Mouse (Mus musculus): ENCODE measurements around the gene Fhl4. TPM values are rescaled to one million over a fixed set of nuclear protein-coding genes. Genes with fewer than 3 reads are reported as not detected.

Gene Fhl4
- polyA plus RNA-seq (2015; fragmentation: Nextera tagmentation; extraction: Ambion mirVana), result 2.4 and 2.6 TPM in 2 replicates

- no peaks in the 10 kb centered on the region for H3K9me3 ChIP-seq
- no peaks in the 10 kb centered on the region for H3K27me3 ChIP-seq (replicated peaks)
- peaks cover 21% of the 10 kb centered on the region for H3K4me1 ChIP-seq
- no peaks in the 10 kb centered on the region for H3K36me3 ChIP-seq (replicated peaks)
- H3K9ac ChIP-seq, result peak within 1 kb of the TSS; percentile 85
- under 1% methylated on average over 71 of the region's 96 CpGs for WGBS
- H3K4me3 ChIP-seq, result peak within 1 kb of the TSS; percentile 69
- H3K27ac ChIP-seq, result peak within 1 kb of the TSS; percentile 82
- peak within 1 kb of the TSS; percentile 96 for H3K4me2 ChIP-seq
- peak; percentile 96 for ATAC-seq (replicated peaks)
These were observed at the start of gene Fhl4, which contains the start of gene Tmem263 for GRCm38 (mm10) chr10:85102247-85103084. Gene Fhl4, minus strand, starts transcription at chr10:85102495. Gene Tmem263, plus strand, starts transcription at chr10:85102627.

GRCm38 (mm10) chr10:85149226-85149625 lies 46.9 kb upstream of the Fhl4 start:
- Histone ChIP-seq H3K27me3 (replicated peaks) (no peaks in the 10 kb centered on the region), H3K4me3 (no peak overlapping the region), H3K9me3 (no peaks in the 10 kb centered on the region), H3K9ac (no peak overlapping the region), H3K36me3 (replicated peaks) (peaks cover 5% of the 10 kb centered on the region; the same call in 1 of the 2 replicates), H3K4me2 (no peak overlapping the region), H3K27ac (no peak overlapping the region), H3K4me1 (no peaks in the 10 kb centered on the region)
- no peak for ATAC-seq (replicated peaks)
- WGBS, result 89% methylated on average over 5 of the region's 5 CpGs

- H3K27me3 ChIP-seq (replicated peaks), result no peaks in the 10 kb centered on the region
- WGBS, result 89% methylated on average over 14 of the region's 14 CpGs
- ATAC-seq (replicated peaks), result no peak
- no peak overlapping the region for H3K9ac ChIP-seq
- H3K27ac ChIP-seq, result no peak overlapping the region
- H3K4me3 ChIP-seq, result no peak overlapping the region
- no peaks in the 10 kb centered on the region for H3K9me3 ChIP-seq
- H3K36me3 ChIP-seq (replicated peaks), result peaks cover 9% of the 10 kb centered on the region; the same call in 1 of the 2 replicates
- H3K4me1 ChIP-seq, result no peaks in the 10 kb centered on the region
- no peak overlapping the region for H3K4me2 ChIP-seq
These were observed 44.0 kb upstream of the Fhl4 start for GRCm38 (mm10) chr10:85146282-85146681.

- Histone ChIP-seq H3K4me3 (no peak overlapping the region), H3K27ac (no peak overlapping the region), H3K9me3 (no peaks in the 10 kb centered on the region), H3K4me1 (no peaks in the 10 kb centered on the region), H3K4me2 (no peak overlapping the region), H3K36me3 (replicated peaks) (peaks cover 4% of the 10 kb centered on the region; the same call in 1 of the 2 replicates), H3K9ac (no peak overlapping the region), H3K27me3 (replicated peaks) (no peaks in the 10 kb centered on the region)
- no peak for ATAC-seq (replicated peaks)
- WGBS, result 88% methylated on average over 9 of the region's 9 CpGs
These were observed 39.2 kb upstream of the Fhl4 start for GRCm38 (mm10) chr10:85141465-85141864.

GRCm38 (mm10) chr10:85136573-85136972 lies 34.3 kb upstream of the Fhl4 start:
- no peak for ATAC-seq (replicated peaks)
- no peak overlapping the region for H3K27ac ChIP-seq
- no peaks in the 10 kb centered on the region for H3K4me1 ChIP-seq
- H3K4me2 ChIP-seq, result no peak overlapping the region
- H3K27me3 ChIP-seq (replicated peaks), result no peaks in the 10 kb centered on the region
- H3K36me3 ChIP-seq (replicated peaks), result no peaks in the 10 kb centered on the region; the same call in 1 of the 2 replicates
- no peak overlapping the region for H3K4me3 ChIP-seq
- WGBS, result 92% methylated on average over 6 of the region's 6 CpGs
- no peaks in the 10 kb centered on the region for H3K9me3 ChIP-seq
- no peak overlapping the region for H3K9ac ChIP-seq

- peak; percentile 24 for ATAC-seq (replicated peaks)
- no peaks in the 10 kb centered on the region for H3K27me3 ChIP-seq (replicated peaks)
- H3K4me2 ChIP-seq, result peak overlapping the region; percentile 55
- peaks cover 3% of the 10 kb centered on the region; the same call in 1 of the 2 replicates for H3K36me3 ChIP-seq (replicated peaks)
- no peaks in the 10 kb centered on the region for H3K9me3 ChIP-seq
- WGBS, result 25% methylated on average over 7 of the region's 7 CpGs
- H3K4me1 ChIP-seq, result peaks cover 21% of the 10 kb centered on the region
- H3K27ac ChIP-seq, result peak overlapping the region; percentile 52
- H3K9ac ChIP-seq, result 0 out of 2 replicates have a peak overlapping the region, but pooled peaks have one; percentile 16
- peak overlapping the region; percentile 64 for H3K4me3 ChIP-seq
These were observed 26.2 kb upstream of the Fhl4 start for GRCm38 (mm10) chr10:85128453-85128852.

- H3K4me2 ChIP-seq, result peak within 1 kb of the TSS; percentile 55
- peaks cover 21% of the 10 kb centered on the region for H3K4me1 ChIP-seq
- H3K9me3 ChIP-seq, result no peaks in the 10 kb centered on the region
- H3K9ac ChIP-seq, result peak within 1 kb of the TSS; percentile 73
- peak; percentile 100 for ATAC-seq (replicated peaks)
- H3K27ac ChIP-seq, result peak within 1 kb of the TSS; percentile 69
- WGBS, result 6% methylated on average over 20 of the region's 20 CpGs
- H3K4me3 ChIP-seq, result peak within 1 kb of the TSS; percentile 64
- H3K36me3 ChIP-seq (replicated peaks), result peaks cover 3% of the 10 kb centered on the region; the same call in 1 of the 2 replicates
- H3K27me3 ChIP-seq (replicated peaks), result no peaks in the 10 kb centered on the region
These were observed 25.3 kb upstream of the Fhl4 start, which contains the start of gene Mterf2 for GRCm38 (mm10) chr10:85127395-85128287. Gene Mterf2, minus strand, starts transcription at chr10:85128027.

- H3K27me3 ChIP-seq (replicated peaks), result no peaks in the 10 kb centered on the region
- no peaks in the 10 kb centered on the region for H3K9me3 ChIP-seq
- no peak for ATAC-seq (replicated peaks)
- H3K4me3 ChIP-seq, result no peak overlapping the region
- no peak overlapping the region for H3K9ac ChIP-seq
- 88% methylated on average over 13 of the region's 13 CpGs for WGBS
- peaks cover 8% of the 10 kb centered on the region; the same call in 1 of the 2 replicates for H3K36me3 ChIP-seq (replicated peaks)
- H3K27ac ChIP-seq, result no peak overlapping the region
- peaks cover 21% of the 10 kb centered on the region for H3K4me1 ChIP-seq
- H3K4me2 ChIP-seq, result no peak overlapping the region
These were observed 22.9 kb upstream of the Fhl4 start for GRCm38 (mm10) chr10:85125184-85125583.

- H3K4me2 ChIP-seq, result no peak overlapping the region
- H3K4me3 ChIP-seq, result no peak overlapping the region
- H3K9ac ChIP-seq, result no peak overlapping the region
- whole genome bisulfite sequencing, result 90% methylated on average over 4 of the region's 4 CpGs
- 0 out of 2 replicates have a peak, but pooled peaks cover 7% of the 10 kb centered on the region for H3K36me3 ChIP-seq (replicated peaks)
- H3K27me3 ChIP-seq (replicated peaks), result no peaks in the 10 kb centered on the region
- H3K9me3 ChIP-seq, result no peaks in the 10 kb centered on the region
- H3K4me1 ChIP-seq, result no peaks in the 10 kb centered on the region
- H3K27ac ChIP-seq, result no peak overlapping the region
- no peak for ATAC-seq (replicated peaks)
These were observed 12.1 kb upstream of the Fhl4 start for GRCm38 (mm10) chr10:85114409-85114808.

GRCm38 (mm10) chr10:85103085-85103885 lies 990 bp upstream of the Fhl4 start:
- Histone ChIP-seq H3K4me1 (peaks cover 21% of the 10 kb centered on the region), H3K9me3 (no peaks in the 10 kb centered on the region), H3K4me3 (peak overlapping the region; percentile 69), H3K27ac (peak overlapping the region; percentile 82), H3K27me3 (replicated peaks) (no peaks in the 10 kb centered on the region), H3K4me2 (peak overlapping the region; percentile 96), H3K36me3 (replicated peaks) (no peaks in the 10 kb centered on the region), H3K9ac (peak overlapping the region; percentile 85)
- no peak; the same call in none of the 2 replicates for ATAC-seq (replicated peaks)
- under 1% methylated on average over 34 of the region's 34 CpGs for WGBS

GRCm38 (mm10) chr10:85101841-85102240 lies 454 bp downstream of the Fhl4 start:
- no peaks in the 10 kb centered on the region for H3K36me3 ChIP-seq (replicated peaks)
- H3K4me1 ChIP-seq, result peaks cover 21% of the 10 kb centered on the region
- H3K27me3 ChIP-seq (replicated peaks), result no peaks in the 10 kb centered on the region
- peak overlapping the region; percentile 82 for H3K27ac ChIP-seq
- under 1% methylated on average over 10 of the region's 10 CpGs for WGBS
- H3K4me3 ChIP-seq, result peak overlapping the region; percentile 69
- H3K9me3 ChIP-seq, result no peaks in the 10 kb centered on the region
- ATAC-seq (replicated peaks), result peak; percentile 48
- peak overlapping the region; percentile 83 for H3K9ac ChIP-seq
- H3K4me2 ChIP-seq, result peak overlapping the region; percentile 96

Data from midbrain, embryonic 15.5 days (tissue).